Mouse (Mus musculus) kidney, embryonic 16.5 days (tissue): ENCODE measurements around the gene Ulk1. TPM values are rescaled to one million over a fixed set of nuclear protein-coding genes. Genes with fewer than 3 reads are reported as not detected.

ENCODE experiments used
- ATAC-seq: fragments of 200-750 bp; cut with Nextera tagmentation; 2 replicates; pipeline ENCODE4 v1.8.0; 2017; ENCODE audit warnings: moderate TSS enrichment; ENCODE audit not compliant: low FRiP score, low TSS enrichment
- H3K27ac ChIP-seq: fragments of 300-500 bp; sonication (generic); 2 replicates; pipeline ENCODE4 v1.5.1; 2014; ENCODE audit warnings: low read length
- H3K27me3 ChIP-seq: fragments of 300-500 bp; sonication (generic); 2 replicates; pipeline ENCODE4 v1.6.1; 2014; ENCODE audit warnings: low read length, control low read depth, mixed read lengths; ENCODE audit not compliant: insufficient read depth
- H3K36me3 ChIP-seq: fragments of 300-500 bp; sonication (generic); 2 replicates; pipeline ENCODE4 v1.6.1; 2014; ENCODE audit warnings: low read length, control low read depth, mixed read lengths; ENCODE audit not compliant: insufficient read depth
- H3K4me1 ChIP-seq: fragments of 300-500 bp; sonication (generic); 2 replicates; pipeline ENCODE4 v1.6.1; 2014; ENCODE audit warnings: low read length, control low read depth, mixed read lengths; ENCODE audit not compliant: insufficient read depth
- H3K4me2 ChIP-seq: fragments of 300-500 bp; sonication (generic); replicated peaks from 2 replicates; pipeline ENCODE4 v1.6.1; 2014; ENCODE audit warnings: low read depth, low read length
- H3K4me3 ChIP-seq: fragments of 300-500 bp; sonication (generic); 2 replicates; pipeline ENCODE4 v1.5.1; 2014; ENCODE audit warnings: mild to moderate bottlenecking, low read length
- H3K9ac ChIP-seq: fragments of 300-500 bp; sonication (generic); replicated peaks from 2 replicates; pipeline ENCODE4 v1.6.1; 2014; ENCODE audit warnings: low read length
- H3K9me3 ChIP-seq: fragments of 300-500 bp; sonication (generic); 2 replicates; pipeline ENCODE4 v1.6.1; 2016; ENCODE audit warnings: low read length, control low read depth
- WGBS: fragments of 180-500 bp; shearing (Covaris S2); extraction: QIAGEN DNeasy Blood & Tissue Kit; methylation state at CpG from one replicate; pipeline ENCODE4 v1.1.7; 2014; 5-methylcytosine and 5-hydroxymethylcytosine counted together
- polyA plus RNA-seq: library from polyadenylated mRNA; unstranded; fragments of >200 nt; fragmentation: Nextera tagmentation; extraction: Ambion mirVana; gene quantifications from 2 replicates; pipeline ENCODE4 v1.2.1, GENCODE M21; 2015

Ulk1 gene
- polyA plus RNA-seq: 18.6 and 19.5 TPM in 2 replicates

DNA sequence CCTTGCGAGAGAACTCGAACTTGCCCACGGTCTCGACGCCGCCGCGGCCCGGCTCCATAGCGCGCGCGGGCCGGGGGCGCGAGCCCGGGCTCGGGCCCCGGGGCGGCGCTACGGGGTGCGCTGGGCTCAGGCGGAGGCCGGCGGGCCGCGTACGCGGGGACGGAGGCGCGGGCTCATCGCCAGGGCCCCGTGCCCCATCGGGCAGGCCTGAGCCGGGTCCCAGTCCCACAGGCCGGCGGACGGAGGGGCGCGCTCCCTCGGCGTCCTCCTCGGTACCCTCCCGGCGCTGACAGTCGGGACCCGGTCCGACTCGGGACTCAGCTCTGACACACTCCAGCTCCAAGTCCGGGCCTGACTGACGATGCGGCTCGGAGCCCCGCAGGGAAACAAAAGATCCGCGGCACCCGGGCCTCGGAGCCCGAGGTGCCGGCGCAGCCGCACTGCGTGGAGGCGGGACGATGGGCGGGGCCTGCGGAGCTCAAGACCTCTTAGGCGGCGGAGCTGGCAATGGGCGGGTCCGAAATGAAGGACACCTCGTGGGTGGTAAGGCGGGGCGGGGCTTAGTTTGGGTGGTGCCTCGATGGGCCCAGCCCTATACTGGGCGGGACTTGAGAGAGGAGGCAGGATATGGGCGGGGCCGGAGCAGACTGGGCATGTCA is at the start of gene Ulk1:
Gene Ulk1, minus strand, starts transcription at position 431 of the 659 bp plus-strand sequence.
- Histone ChIP-seq H3K4me3 (peak within 1 kb of the TSS; percentile 87), H3K27me3 (no peaks in the 10 kb centered on the region), H3K27ac (peak within 1 kb of the TSS; percentile 77), H3K9ac (peak within 1 kb of the TSS; percentile 93), H3K4me2 (peak within 1 kb of the TSS; percentile 94), H3K4me1 (peaks cover 18% of the 10 kb centered on the region), H3K36me3 (no peaks in the 10 kb centered on the region), H3K9me3 (no peaks in the 10 kb centered on the region)
- WGBS: under 1% methylated on average over 79 of the region's 80 CpGs
- peak; percentile 96 for ATAC-seq

- Histone ChIP-seq H3K9ac (peak overlapping the region; percentile 45; the same call in 1 of the 2 replicates), H3K9me3 (no peaks in the 10 kb centered on the region), H3K36me3 (peaks cover 19% of the 10 kb centered on the region; the same call in 1 of the 2 replicates), H3K4me2 (peak overlapping the region; percentile 46), H3K27ac (peak overlapping the region; percentile 82), H3K4me3 (peak overlapping the region; percentile 35), H3K4me1 (peaks cover 6% of the 10 kb centered on the region), H3K27me3 (no peaks in the 10 kb centered on the region)
- peak; percentile 74 for ATAC-seq
- WGBS: 14% methylated on average over 13 of the region's 13 CpGs
Measured at GRCm38 (mm10) chr5:110859013-110859650, 49.2 kb upstream of the Ulk1 start.

GRCm38 (mm10) chr5:110857091-110857490 is 47.2 kb upstream of the Ulk1 start:
- Histone ChIP-seq H3K27ac (no peak overlapping the region), H3K9ac (no peak overlapping the region), H3K4me1 (peaks cover 6% of the 10 kb centered on the region), H3K27me3 (no peaks in the 10 kb centered on the region), H3K4me3 (no peak overlapping the region), H3K36me3 (peaks cover 19% of the 10 kb centered on the region), H3K4me2 (no peak overlapping the region), H3K9me3 (peaks cover 4% of the 10 kb centered on the region; the same call in 1 of the 2 replicates)
- 68% methylated on average over 5 of the region's 5 CpGs for WGBS
- ATAC-seq: no peak

GRCm38 (mm10) chr5:110852990-110853389 is 43.1 kb upstream of the Ulk1 start:
- Histone ChIP-seq H3K4me2 (no peak overlapping the region), H3K27me3 (no peaks in the 10 kb centered on the region), H3K4me1 (no peaks in the 10 kb centered on the region), H3K9me3 (peaks cover 4% of the 10 kb centered on the region; the same call in 1 of the 2 replicates), H3K27ac (no peak overlapping the region), H3K4me3 (no peak overlapping the region), H3K9ac (no peak overlapping the region), H3K36me3 (peaks cover 27% of the 10 kb centered on the region)
- WGBS: 83% methylated on average over 1 of the region's 1 CpGs
- ATAC-seq: no peak

DNA sequence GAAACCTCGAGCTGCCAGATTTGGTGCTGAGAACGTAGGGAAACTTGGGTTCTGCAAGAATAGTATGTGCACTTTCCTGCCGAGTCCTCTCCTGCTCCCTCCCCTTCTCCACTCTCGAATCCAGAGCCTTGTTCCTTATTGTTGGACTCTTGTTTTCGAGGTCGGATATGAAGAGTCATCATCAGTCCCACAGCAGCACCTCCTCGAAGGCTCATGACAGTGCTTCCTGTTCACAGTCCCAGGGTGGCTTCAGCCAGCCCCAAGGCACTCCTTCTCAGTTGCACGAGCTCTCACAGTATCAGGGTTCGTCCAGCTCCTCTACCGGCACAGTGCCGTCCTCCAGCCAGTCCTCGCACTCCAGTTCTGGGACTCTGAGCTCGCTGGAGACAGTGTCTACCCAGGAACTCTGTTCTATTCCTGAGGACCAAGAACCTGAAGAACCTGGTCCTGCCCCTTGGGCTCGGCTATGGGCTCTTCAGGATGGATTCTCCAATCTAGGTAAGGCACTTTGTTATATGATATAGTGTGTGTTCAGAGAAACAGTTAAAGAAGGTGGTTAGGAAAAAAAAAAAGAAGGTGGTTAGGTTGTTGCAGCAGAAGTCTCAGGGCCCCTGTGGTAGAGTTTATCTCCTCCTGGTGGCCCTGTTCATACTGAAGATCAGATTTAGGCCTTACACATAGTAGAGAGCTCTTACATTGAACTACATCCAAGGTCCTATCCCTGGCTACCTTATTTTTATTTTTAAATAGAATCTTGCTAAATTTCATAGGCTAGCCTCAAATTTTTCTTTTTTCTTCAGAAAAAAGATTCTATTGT is 31.4 kb upstream of the Ulk1 start:
- 91% methylated on average over 14 of the region's 14 CpGs for WGBS
- peaks cover 13% of the 10 kb centered on the region for H3K36me3 ChIP-seq
- H3K27me3 ChIP-seq: no peaks in the 10 kb centered on the region
- no peak overlapping the region for H3K4me2 ChIP-seq
- H3K4me1 ChIP-seq: peaks cover 10% of the 10 kb centered on the region; the same call in 1 of the 2 replicates
- no peaks in the 10 kb centered on the region for H3K9me3 ChIP-seq
- H3K9ac ChIP-seq: no peak overlapping the region
- no peak overlapping the region for H3K27ac ChIP-seq
- no peak overlapping the region; the same call in 1 of the 2 replicates for H3K4me3 ChIP-seq
- no peak for ATAC-seq

GRCm38 (mm10) chr5:110840465-110840864 is 30.6 kb upstream of the Ulk1 start:
- H3K36me3 ChIP-seq: peaks cover 8% of the 10 kb centered on the region
- H3K4me1 ChIP-seq: peaks cover 10% of the 10 kb centered on the region; the same call in 1 of the 2 replicates
- 14% methylated on average over 4 of the region's 4 CpGs for WGBS
- no peaks in the 10 kb centered on the region for H3K9me3 ChIP-seq
- ATAC-seq: no peak
- H3K27me3 ChIP-seq: no peaks in the 10 kb centered on the region
- peak overlapping the region; percentile 57 for H3K4me2 ChIP-seq
- peak overlapping the region; percentile 89 for H3K27ac ChIP-seq
- peak overlapping the region; percentile 73 for H3K4me3 ChIP-seq
- H3K9ac ChIP-seq: peak overlapping the region; percentile 75

GRCm38 (mm10) chr5:110839678-110840365 is 29.9 kb upstream of the Ulk1 start, which contains the start of the genes Hscb and Chek2:
Hscb (minus strand) TSS chr5:110839777.
Chek2 (plus strand) TSS chr5:110839979.
- Histone ChIP-seq H3K4me1 (peaks cover 10% of the 10 kb centered on the region; the same call in 1 of the 2 replicates), H3K9ac (peak within 1 kb of the TSS; percentile 81)

GRCm38 (mm10) chr5:110839038-110839677 is 29.3 kb upstream of the Ulk1 start:
- Histone ChIP-seq H3K27ac (peak overlapping the region; percentile 82), H3K4me2 (peak overlapping the region; percentile 76), H3K4me1 (peaks cover 10% of the 10 kb centered on the region; the same call in 1 of the 2 replicates), H3K36me3 (no peaks in the 10 kb centered on the region; the same call in 1 of the 2 replicates), H3K27me3 (no peaks in the 10 kb centered on the region), H3K9ac (peak overlapping the region; percentile 81), H3K9me3 (no peaks in the 10 kb centered on the region), H3K4me3 (peak overlapping the region; percentile 73)
- 5% methylated on average over 28 of the region's 28 CpGs for WGBS
- no peak; the same call in 1 of the 2 replicates for ATAC-seq

More at GRCm38 (mm10) chr5:110839678-110840365, 29.9 kb upstream of the Ulk1 start, which contains the start of the genes Hscb and Chek2:
- Histone ChIP-seq H3K9me3 (no peaks in the 10 kb centered on the region), H3K27me3 (no peaks in the 10 kb centered on the region), H3K4me2 (peak within 1 kb of the TSS; percentile 76), H3K4me3 (peak within 1 kb of the TSS; percentile 73), H3K36me3 (peaks cover 3% of the 10 kb centered on the region; the same call in 1 of the 2 replicates), H3K27ac (peak within 1 kb of the TSS; percentile 89)
- WGBS: under 1% methylated on average over 41 of the region's 41 CpGs
- peak; percentile 98 for ATAC-seq
